Mouse (Mus musculus): Measurements from ENCODE around the gene Heg1. TPM values are rescaled to one million over a fixed set of nuclear protein-coding genes. Genes with fewer than 3 reads are reported as not detected.
A peak's percentile ranks its signal among the peaks of the same experiment; 100 is the strongest.

The Heg1 gene
- total RNA-seq (2021): 10 to 100 TPM; 46.0 to 47.0 TPM
- long read RNA-seq, experiment 1, partial matches to known transcripts: 0 of 8 reads
- long read RNA-seq, experiment 1, other reads (novel, unspliced or antisense): 8 of 8 reads
- long read RNA-seq, experiment 2, partial matches to known transcripts: 1 of 15 reads
- long read RNA-seq, experiment 2, other reads (novel, unspliced or antisense): 14 of 15 reads

GRCm38 (mm10) chr16:33684162-33684702, at the start of gene Heg1:
Heg1 (plus strand) TSS chr16:33684370.
- peak; percentile 88 for DNase-seq

DNA sequence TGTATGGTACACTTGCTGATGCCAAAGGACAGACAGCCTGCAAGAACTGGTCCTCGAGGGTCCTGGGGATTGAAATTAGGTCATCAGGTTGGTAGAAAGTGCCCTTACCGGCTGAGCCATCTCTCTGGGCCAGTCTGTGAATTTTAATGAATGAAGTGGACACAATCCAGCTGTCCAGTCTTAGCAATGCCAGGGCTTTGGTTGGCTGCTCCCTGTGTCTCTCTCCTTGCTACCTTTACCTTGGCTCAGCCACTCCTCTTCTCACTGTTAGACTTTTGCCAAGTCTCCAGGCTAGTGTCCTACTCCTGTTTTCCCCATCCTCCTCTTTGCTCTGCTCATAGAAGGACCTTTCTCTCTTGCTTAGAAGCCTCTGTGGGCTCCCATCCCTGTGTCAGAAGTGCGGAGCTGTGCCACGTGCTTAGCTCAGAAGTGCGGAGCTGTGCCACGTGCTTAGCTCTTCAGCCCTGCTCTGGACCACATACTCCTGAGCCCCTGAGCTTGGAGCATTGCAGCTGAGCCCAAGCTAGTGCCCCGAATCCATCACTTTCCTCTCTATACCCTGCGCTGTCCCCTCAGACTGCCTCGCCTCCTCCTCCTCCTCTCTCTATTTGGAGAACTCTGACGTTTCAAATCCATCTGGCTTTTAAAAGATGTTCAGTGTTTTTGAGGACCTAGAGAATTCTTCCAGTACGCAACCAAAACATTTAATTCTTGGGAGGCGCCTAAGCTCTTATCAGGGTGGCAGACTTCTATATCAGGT, 48.2 kb upstream of the Heg1 start:
- no peak for DNase-seq

DNA sequence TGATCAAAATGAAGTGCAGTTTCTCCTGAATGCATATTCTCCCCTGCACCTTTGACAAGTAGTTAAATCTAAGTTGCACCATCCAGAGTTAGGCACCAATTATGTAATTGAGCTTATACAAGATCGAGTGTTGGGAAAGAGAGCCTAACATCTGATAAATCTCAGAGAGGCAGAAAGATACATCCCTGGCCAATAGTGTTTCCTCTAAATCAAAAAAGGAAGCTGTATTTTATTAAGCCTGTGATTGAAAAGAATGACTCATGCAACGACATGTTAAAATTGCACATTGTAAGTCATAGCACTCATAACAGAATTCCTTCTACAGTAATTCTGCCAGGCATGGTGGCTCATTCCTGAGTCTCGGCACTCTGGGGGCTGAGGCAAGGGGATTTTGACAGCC, 42.4 kb upstream of the Heg1 start:
- no peak for DNase-seq

DNA sequence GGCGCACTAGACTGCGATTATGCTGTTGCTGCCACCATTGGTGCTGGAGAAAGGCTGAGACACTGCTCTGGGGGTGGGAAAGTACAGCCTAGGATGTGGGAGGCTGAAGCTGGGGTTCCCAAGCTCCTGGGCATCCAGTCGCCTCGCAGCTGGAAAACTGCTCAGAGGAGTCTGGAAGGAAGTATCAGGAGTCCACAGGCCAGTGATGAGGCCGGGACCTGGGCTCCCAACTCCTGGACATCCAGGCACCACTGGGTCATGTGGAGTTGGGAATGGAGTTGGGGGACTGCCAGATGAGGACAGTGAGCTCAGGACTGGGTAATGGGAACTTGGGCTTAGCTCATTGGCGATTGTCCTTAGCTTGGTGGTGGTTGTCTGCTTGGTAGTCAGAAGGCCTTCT, 31.1 kb upstream of the Heg1 start:
- DNase-seq: no peak

- no peak for DNase-seq
Observed at GRCm38 (mm10) chr16:33655443-33655842, 28.7 kb upstream of the Heg1 start.

DNA sequence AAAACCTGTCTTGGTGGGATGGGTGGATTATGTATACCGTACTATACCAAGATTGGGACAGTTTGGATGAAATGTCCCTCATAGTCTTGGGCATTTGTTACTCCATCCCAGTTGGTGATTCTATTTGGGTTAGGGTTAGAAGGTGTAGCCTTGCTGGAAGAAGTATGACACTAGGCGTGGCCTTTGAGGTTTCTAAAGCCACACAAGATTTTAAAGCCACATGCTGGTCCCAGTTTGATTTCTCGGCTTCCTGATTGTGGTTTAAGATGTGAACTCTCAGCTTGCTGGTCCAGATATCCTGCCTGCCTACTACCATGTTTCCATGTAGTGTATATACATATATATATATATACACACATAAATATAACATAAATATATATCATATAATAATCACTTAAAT, 27.0 kb upstream of the Heg1 start:
- no peak for DNase-seq

DNA sequence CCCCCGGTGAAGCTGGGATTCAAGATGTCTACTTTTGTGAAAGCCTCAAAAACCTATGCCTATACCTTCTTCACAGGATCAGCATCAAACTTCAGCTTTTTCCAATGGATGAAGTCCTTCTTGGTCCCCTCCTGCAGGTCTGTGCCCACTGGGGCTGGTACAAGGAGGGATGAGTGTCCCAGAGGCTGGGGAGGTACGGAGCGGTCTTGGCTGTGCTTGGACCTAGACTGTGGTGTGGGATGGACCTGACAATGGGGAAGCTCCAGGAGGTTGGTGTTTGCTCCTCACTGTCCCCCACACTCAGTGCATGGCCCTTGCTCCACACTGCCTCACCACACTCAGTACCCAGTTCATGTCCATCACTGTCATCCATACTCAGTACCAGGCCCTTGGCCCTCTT, 26.0 kb upstream of the Heg1 start:
- no peak for DNase-seq

GRCm38 (mm10) chr16:33659521-33659920, 24.6 kb upstream of the Heg1 start:
- DNase-seq: no peak

- peak; percentile 60 for DNase-seq
Observed at GRCm38 (mm10) chr16:33660125-33660524, 24.0 kb upstream of the Heg1 start.

- no peak for DNase-seq
Observed at GRCm38 (mm10) chr16:33662841-33663240, 21.3 kb upstream of the Heg1 start.

DNA sequence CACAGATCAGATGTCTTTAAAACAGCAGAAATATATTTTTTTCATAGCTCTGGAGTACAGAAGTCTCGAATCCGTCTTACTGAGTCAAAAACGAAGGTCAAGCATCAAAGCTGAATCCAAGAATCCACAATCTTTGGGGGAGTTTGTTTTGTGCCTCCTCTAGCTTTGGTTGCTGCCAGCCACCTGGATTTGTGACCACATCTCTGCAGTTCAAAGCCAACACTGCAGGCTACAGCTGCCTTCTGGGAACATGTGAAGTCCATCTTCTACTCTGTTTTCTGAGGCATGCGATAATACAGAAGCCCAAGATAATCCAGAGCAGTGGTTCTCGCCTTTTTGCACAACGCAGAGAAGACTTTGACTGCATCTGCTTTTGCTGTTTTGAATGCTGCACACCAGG, 17.9 kb upstream of the Heg1 start:
- no peak for DNase-seq

DNA sequence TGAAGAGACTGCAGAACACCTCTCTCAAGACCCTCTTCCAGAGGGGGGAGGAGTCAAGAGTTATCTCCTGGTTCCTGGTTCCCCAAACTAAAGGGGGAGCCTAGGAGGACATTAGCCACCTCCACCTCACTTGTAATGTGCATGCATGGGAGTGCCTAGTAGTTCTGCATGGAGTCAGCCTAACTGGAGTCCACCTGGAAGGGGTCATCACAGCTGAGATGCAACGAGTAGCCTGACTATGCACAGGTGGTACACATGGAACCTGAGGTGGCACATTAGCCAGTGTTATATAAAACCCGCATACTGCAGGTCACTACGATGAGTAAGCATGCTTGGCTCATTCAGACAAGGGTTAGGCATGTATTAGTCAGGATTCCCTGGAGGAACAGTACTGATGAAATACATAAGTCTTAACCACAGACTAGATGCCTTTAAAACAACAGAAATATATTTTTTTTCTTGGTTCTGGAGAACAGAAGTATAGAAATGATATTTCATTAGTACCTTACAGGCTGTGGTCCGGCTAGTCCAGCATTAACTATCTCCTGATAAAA, 17.1 kb upstream of the Heg1 start:
- DNase-seq: no peak

DNA sequence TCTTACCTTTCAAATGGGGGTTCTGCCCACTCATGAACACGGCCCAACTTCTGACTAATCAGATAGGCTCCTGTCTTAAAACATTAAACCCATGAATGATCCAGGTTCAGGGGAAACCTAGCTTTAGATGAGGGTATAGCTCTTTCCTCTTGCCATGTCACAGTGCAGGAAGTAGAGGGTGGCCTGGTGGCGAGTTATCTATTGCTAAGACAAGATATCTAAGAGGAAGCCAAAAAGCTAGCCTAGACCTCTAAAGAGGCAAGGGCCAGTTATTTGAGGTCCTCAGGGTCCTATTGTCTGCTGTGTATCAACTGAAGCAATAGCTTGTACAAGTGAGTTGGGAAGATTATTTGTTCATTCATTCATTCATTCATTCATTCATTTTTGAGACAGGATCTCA, 15.7 kb upstream of the Heg1 start:
- no peak for DNase-seq

DNA sequence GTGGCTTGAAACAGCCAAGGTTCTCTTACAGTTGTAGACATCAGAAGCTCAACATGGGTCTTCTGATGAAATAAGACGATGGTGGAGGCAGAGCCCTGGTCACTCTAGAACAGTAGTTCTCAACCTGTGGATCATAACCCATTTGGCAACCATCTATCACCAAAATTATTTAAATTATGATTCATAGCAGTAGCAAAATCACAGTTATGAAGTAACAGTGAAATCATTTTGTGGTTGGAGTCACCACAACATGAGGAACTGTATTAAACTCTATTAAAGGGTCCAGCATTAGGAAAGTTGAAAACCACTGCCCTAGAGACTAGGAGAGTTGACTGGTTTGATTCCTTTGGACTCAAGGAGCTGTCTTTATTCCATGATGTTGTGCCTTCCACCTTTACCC, 15.1 kb upstream of the Heg1 start:
- DNase-seq: no peak

DNA sequence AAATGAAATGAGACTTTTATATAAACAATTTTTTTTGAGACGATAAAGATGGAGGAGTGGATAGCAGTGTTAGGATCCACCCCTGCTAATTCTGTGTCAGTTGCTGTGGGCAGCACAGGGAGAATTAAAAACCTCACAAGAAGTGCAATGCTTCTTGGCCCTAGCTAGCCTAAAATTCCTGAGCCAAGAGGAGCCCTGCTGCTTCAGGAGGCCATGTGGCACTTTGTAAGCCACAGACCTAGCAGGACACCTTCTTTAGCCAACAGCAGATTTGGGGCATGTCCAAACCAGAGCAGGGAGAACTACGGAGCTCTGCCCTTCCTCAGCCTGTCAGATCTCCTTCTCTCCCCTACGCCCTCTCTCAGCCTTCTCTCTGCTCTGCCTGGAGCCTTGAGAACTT, 13.8 kb upstream of the Heg1 start:
- no peak for DNase-seq

- DNase-seq: no peak
Observed at GRCm38 (mm10) chr16:33670933-33671332, 13.2 kb upstream of the Heg1 start.

- no peak for DNase-seq
Observed at GRCm38 (mm10) chr16:33672188-33672587, 12.0 kb upstream of the Heg1 start.

DNA sequence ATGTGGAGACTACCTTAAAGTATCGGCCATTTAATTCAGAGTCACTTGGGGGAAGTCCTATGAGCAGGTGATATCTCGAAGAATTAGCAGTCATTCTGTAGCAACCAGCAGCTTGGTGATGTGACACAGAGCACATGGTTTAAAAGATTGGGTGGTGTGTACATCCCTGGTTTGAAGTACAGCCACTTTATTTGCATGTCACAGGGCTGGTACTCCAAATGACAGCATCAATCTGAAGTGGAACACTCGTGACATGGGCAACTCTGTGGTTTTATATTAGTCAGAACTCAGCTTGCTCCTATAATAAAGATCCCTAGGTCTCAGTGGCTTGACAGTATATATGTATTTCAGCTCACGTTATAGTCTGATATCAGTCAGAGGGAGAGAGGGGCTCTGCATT, 11.5 kb upstream of the Heg1 start:
- DNase-seq: no peak

DNA sequence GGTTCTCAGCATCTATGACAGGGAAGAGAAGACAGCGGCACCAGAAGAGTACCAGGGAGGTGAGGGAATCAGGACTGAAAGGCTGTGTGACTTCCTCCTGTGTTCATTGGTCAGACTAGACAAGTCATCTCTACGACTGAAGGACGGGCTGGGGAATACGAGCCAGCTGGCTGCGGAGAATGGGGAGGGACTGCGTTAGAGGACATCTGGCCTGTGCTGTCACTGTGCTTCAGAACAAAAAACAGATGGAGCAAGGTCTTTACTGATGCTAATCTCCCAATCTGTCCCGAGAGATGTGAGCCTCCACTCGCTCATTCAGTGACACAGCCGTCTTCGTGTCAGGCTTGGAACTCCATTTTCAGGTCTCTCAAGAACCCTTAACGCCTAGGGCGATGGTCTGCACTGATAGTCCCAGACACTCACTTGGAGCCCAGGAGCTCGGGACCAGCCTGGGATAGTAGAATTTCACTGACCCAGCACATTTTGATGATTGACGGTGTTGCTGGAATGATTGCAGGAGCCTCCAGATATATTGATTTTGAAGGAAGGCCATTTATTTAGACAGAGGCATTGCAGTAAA, 10.6 kb upstream of the Heg1 start:
- peak; percentile 71 for DNase-seq

- DNase-seq: no peak
Observed at GRCm38 (mm10) chr16:33675151-33675847, 8.9 kb upstream of the Heg1 start.

GRCm38 (mm10) chr16:33675848-33676184, 8.4 kb upstream of the Heg1 start:
- DNase-seq: no peak

Data from gastrocnemius, postnatal 25 days (tissue).